Mouse (Mus musculus) gastrocnemius, postnatal 10 days (tissue): ENCODE measurements around the gene Arid2. TPM values are rescaled to one million over a fixed set of nuclear protein-coding genes. Genes with fewer than 3 reads are reported as not detected.
"Not testable (repeated sequence)": the region's sequence is repeated elsewhere in the genome, so short reads cannot be mapped to it uniquely, and the experiment has no call there.

Source experiments
- DNase-seq: peaks from one replicate; pipeline ENCODE4 v3.0.0; 2021; ENCODE audit warnings: mixed read lengths
- total RNA-seq, 2 experiments: library from RNA; stranded (reverse); gene quantifications; 2 replicates each; pipeline ENCODE4 v1.2.3; 2021

Gene Arid2
- total RNA-seq, 2 experiments from 2014 or later: 26.6 to 30.9 TPM

DNA sequence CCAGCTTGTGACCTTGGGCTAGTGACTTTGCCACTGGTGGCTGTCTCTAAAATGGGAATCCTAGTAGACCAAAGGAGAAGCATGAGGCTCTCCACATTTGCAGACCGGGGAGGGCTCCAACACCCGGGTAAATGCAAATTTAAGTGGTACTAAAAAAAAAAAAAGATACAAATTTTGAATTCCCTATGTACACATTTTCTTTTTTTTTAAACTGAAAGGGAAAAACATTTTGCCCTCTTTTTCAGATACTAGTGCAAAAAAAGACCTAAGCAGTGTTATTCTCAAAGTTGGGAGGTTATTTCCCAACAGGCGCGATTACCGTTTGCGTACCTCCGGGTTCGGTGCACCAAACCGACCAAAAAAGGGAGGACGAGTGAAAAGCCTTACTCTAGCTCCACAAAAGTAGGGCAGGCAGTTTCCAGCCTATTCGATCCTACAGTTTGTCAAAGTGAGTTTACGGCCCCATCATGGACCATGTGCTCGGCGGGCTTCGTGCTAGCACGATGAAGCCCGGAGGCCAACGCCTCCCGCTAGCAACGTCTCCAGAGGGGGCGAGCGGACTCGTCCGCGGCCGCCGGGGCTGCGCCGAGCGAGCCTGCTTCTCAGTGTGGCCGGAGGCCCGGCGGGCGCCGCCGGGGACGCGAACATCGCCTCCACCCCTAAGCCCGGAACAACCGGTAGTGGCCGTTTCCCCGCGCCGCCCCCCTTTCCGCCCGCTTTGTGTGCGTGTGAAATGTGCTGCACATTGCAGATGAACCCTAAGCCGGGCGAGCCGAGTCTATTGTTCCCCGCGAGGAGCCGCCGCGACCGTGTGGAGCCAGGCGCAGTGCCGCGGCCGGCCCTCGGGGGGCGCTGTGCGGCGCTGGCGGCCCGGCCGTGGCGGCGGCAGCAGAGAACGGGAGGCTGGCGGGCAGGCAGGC lies 1.0 kb upstream of the Arid2 start:
- DNase-seq: peak; percentile 92

DNA sequence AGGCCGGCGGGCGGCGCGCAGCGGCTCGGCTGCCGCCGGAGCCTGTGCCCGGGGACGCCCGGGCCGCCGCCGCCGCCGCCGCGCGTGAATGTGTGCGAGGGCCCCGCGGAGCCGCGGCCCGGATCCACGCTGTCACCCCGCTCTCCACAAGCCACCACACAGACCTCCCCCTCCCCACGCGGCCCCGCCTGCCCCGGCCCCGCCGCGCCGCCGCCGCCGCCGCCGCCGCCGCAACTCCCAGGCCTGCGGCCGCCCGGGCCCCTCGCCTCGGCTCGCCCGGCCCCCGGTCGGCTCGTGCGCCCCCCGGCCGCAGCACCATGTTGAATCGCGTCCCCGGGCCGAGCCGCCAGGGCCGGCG lies 404 bp upstream of the Arid2 start:
- no peak for DNase-seq

DNA sequence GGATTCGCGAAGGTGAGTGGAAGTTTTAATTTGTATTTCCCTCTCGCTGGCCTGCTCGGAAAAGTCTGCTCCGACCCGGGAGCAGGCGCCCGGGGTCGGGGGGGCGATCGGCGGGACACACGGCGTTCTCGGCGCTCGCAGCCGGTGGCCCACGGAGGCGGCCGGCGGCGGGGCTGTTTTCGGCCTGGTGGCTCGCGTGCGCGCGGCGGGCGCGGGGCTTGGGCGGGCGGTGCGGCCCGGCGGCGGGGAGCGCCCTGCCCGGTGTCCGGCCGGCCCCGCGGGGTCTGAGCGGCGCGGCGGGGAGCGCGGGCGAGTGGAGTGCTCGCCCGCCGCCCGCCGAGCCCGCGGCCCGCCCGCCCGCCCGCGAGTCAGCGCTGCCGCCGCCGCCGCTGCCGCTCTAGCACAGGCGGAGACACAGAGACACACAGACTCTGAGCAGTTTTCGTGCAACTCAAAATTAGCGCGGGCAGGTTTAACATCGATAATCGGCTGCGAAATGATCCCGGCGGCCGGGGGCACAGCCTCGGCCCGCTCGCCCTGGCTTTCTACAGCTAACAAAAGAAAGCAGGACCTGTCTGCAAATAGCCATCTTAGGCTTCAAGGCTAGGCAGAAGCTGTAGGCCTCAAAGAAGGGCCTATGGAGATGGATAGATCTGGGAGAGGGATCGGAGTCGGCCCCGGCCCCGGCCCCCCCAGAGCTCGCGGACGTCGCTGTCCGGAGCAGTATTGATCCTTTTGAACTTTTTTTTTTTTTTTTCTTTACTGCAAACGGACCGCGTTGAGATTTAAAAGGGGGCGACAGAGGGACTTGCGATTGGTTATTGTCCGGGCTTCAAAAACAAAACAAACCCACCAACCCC lies 888 bp downstream of the Arid2 start:
- peak; percentile 64 for DNase-seq

DNA sequence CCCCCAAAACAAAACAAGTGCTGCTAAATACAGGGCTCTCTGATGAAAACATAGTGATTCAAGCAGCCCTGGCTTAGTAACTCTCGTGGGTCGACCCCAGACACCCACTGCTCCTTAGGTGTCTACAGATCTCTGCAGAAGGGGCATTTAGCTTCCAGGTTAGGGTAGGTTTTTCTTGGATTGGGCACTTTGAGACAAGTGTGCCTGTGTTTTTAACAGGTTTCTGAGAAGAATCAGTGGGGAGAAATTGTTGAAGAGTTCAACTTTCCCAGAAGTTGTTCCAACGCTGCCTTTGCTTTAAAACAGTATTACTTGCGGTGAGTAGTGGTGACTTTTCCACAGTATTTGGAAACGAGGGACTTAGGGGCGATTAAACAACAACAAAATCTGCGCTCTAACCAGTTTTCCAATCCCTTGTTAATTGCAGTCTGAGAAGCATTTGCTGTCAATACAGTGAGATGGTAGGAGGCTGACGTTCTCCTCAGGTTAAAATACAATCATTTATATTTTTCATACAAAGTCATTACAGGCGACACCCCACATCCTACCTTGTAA lies 1.6 kb downstream of the Arid2 start:
- no peak for DNase-seq

DNA sequence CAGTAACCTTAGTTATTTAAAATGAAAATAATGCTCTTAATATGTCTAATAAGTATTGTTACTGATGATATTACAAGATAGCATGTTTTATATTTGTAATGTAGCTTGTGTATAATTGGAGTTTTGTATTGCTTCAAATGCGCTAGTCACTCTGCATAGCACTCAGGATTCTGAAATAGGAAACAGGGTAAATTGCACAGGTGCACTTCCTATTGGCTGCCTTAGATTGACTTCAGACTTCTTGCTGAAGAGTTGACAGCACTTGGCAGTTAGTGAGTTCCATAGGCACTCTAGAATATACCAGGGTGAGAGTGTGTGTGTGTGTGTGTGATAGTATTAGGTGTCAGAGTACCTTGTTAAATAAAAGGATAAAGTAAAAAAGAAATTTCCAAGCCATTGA lies 2.7 kb downstream of the Arid2 start:
- DNase-seq: no peak

DNA sequence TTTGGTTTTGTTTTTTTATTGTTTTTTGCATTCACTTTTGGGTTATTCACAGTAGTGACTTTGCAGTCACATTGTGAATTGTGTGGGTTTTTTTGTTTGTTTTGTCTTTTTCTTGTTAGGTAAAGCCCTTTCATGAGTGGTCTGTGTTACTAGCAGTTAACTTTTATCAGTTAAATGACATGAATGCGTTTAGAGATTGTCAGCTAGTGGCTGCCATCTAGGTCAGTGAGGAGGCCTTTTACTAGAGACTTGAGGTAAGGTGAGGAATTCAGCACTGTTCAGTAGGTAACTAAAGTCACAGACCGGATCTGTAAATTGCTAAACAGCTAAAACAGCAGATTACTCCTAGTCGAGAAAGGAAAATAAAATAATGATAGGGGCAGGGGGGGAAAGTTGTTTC lies 6.1 kb downstream of the Arid2 start:
- DNase-seq: no peak

DNA sequence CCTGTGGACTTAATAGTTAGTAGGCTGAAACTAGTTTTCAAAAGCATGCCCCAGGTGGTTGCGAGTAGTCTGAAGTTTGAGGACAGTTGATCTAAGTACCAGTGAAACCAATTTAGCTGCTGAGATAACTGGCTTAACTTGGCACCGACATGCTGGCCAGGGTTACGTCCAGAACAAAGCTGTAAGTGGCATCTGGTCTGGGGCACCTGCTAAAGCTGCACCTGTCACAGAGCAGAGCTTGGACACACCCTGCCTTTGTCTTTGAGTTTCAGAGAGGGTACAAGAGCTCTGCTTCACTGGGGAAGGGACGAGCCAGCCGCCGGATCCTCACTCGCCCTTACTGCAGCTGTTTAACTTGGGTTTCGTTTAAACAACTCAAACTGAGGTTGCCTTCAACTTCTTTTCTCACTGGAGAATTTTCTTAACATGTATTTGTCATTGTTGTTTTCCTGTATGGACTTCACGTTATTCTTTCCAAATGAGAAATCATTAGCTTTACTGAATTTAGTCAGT lies 9.8 kb downstream of the Arid2 start:
- no peak for DNase-seq

DNA sequence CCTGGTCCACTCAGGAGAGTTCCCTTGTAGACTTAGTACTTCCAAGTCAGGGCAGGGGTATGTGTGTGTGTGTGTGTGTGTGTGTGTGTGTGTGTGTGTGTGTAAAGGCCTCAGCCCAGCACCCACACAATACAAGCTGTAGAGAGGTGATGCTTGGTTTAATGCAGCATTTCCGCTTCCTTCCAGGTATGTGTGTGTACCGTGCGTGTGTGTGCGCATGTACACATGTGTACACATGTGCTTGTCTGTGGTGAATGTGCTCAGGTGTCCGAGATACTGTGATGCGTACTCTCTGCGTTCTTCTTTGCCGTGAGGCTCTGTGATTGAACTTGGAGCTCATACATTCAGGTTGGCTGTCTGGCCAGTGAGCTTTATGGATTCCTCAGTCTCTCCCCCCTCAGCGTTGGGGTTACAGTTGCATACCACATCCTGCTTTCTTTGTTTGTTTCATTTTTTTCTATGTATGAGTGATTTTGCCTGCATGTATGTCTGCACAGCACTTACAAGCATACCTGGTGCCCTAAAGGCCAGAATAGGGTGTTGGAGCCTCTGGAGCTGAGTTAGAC lies 10.4 kb downstream of the Arid2 start:
- DNase-seq: no peak

DNA sequence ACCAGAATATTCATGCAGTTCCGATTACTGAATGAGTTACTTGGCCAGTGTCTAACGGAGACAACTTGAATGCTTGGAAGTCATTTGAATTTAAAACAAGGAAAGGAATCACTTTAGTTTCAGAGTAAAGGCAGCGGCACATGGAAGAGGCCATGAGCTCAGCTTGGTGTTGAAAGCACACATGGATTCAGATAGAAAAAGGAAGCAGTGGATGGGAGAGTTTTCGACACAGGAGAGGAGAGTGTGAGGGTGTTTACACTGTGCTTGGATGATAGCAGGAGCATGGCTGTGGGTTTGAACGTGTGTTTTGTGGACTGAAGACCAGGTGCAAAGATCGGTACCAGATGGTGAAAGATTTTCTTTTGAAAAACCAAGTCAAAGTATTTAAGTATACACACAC lies 22.0 kb downstream of the Arid2 start:
- no peak for DNase-seq

DNA sequence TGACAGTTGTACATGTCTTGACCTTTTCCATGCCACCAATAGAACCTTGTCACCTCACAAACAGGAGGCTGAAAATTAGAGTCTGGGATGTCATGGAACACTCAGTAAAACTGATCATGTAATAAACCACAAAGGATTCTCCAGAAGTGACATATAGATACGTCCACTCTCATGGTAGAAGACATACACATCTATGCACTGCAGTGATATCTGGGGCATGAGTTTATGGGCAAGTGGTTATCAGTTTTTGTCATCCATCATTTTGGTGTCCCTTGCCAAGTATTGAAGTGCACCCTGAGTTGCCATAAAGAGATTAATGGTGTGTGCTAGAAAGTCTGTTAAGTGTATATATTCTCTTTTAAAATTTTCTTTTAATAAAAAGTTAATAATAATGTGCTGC lies 25.6 kb downstream of the Arid2 start:
- DNase-seq: no peak

DNA sequence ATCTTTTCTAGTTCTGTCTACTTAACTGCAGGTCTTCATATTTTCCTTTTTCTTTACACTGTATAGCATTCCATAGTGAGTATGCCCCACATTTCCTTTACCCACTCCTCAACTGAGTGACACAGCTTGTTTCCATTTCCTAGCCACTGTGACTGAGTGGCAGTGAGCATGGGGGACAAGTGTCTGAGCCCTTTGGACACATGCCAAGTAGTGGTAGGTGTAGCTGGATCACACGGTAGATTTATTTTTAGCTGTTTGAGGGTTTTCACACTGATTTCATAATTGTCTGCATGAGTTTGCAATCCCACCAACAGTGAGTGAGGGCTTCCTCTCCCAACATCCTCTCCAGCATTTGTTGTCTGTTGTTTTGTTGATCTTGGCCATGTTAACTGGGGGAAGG lies 28.3 kb downstream of the Arid2 start:
- no peak for DNase-seq

DNA sequence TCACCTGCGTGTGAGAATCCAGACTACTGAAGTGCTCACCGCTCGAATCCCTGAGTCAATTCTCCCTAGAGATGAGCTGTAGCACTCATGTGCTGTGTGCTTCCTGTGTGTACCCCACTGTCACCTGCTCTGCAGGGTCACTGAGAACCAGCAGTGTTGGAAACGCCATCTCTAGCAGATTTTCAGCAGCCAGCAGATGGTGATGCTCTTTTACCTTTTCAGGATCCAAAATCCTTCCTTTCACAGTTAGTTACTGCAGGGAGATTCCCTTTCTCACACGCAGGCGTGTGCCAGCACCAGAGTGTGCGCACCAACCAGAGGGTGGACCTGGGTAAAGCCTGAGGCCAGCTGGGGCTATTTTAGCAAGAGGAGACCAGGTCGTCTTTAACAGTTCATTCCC lies 32.0 kb downstream of the Arid2 start:
- no peak for DNase-seq

DNA sequence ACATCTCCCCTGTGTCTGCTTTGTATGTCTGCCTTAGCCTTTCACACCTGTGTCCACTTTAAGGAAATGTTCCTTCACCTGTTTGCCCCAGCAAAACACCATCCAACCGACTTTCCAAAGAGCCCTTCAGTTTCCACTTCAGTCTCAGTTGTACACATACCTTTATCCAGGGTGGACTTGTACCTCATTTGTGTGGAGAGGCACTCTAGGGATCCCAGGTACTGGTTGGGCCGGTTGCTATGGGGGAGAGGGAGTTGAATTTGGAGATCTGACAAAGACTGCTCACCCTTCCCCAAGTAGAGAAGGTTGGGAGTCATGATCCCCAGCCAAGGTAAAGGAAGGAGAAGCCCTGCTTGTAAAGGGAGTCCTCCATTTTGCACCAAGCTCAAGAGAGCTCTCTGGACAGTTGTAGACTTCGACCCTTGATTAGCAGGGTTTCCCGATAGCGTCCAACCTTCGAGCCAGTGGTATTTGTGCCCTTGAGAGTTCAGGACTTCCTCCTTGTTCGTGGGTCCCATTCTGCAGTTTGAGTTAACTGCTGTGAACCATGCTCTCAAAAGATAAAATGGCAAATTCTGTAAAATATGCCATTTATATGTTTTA lies 38.5 kb downstream of the Arid2 start:
- DNase-seq: no peak

DNA sequence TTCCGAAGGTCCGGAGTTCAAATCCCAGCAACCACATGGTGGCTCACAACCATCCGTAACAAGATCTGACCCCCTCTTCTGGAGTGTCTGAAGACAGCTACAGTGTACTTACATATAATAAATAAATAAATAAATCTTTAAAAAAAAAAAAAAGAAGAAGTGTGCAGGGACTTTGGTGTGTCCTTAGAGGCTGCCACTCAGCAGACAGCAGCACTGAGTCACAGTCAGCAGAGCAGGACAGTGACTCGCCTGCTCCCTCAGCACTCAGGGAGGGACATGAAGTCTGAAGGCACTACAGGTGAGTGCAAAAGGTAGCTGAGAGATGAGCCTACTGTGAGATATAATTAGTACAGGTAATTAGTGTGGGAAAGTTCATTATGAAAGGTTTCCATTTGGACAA lies 41.4 kb downstream of the Arid2 start:
- not testable (repeated sequence) for DNase-seq

DNA sequence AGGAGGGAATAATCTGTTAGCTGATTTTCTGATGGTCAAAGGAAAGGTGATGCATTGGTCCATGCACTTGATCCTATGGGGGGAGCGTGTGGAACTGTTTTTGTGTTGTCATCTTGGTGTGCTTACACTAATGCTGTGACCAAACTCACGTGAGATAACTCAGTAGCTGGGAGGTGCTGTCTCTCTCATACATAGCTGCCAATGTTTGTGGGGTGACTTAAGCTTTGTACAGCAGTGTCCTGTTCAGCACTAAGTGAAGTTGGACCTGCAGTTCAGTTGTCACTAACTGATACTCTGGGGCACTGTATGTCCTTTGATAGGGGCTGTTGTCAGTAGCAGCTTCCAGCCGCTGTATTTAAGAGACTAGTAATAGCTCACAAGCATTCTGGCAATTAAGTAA lies 43.2 kb downstream of the Arid2 start:
- no peak for DNase-seq

DNA sequence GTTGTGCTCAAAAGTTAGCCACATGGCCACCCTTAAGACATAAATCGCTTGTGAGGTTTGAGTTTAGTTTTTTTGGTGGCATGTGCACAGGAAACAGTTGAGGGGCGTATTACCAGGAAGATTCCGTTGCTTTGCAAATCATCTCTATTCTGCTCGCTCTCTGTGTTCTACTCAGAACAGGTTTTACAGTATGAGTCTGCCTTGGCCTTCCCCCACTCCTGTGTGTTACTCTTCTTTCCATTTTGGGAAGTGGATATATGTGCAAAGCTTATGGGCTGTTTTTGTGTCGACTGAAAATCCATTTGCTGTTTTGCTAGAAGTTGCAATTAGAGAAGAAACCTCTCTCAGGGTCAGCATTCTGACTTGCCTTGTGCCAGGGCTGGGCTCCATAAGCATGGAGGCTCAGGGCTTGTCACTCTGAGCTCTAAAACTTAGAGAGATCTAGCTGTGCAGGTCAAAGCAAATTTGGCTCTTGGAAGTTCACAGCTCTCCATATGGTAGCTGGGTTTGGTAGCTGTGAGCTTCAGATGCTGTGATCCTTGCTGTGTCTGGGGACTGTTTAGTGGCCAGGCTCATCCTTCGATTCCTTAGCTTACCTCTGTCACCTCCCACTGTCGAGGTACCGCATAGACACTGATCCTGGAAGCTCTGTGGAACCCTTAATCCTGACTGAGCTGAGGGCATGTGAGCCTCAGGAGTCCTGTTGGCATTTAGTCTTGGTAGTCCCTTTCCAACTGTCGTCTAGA lies 45.3 kb downstream of the Arid2 start:
- no peak for DNase-seq

DNA sequence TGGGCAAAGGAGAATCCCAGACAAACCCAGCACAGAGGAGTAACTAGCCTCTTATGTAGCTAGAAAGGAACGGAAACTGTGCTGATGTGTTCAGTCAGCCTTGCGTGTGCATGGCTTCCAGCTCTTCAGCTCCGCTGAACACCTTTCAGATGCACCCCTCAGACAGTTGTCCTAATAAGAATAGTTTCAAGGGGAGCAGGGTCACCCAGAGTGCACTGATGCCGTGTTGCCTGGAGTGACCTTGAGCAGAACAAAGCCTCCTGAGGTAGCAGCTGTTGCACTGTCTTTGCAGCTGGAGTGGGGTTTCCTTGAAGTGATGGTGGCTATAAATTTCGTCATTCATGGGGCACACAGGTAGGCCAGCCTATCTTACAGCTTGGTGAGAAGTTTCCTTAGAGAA lies 46.0 kb downstream of the Arid2 start:
- DNase-seq: no peak

DNA sequence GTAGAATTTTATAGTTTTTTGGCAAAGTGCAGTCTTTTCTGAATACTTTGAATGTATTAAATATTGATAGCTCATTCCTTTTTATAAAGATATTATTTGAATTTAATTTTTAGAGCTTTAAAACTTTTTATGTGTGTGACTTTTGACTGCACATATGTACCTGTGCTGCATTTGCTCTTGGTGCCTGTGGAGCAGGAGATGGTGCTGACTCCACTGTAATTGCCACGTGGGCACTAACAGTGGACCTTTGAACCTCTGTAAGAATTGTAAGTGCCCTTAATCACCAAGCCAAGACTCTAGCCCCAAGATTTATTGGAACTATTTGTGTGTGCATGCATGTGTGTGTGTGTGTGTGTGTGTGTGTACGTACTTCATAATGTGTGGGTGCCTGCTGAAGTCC lies 53.6 kb downstream of the Arid2 start:
- DNase-seq: no peak

DNA sequence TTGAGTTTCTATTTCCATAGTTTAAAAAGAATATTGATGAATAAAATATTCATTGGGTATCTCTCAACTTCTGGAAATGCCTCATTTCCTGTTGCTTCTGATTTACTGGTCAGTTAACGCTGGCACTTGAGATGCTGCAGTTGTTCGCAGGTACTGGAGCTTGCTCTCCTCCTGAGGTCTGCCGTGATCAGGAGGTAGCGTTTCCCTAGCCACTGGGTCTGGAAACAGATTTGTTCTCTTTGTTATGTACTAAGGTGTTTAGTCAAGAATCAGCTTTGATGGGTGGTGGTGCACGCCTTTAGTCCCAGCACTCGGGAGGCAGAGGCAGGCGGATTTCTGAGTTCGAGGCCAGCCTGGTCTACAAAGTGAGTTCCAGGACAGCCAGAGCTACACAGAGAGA lies 54.8 kb downstream of the Arid2 start:
- DNase-seq: no peak

DNA sequence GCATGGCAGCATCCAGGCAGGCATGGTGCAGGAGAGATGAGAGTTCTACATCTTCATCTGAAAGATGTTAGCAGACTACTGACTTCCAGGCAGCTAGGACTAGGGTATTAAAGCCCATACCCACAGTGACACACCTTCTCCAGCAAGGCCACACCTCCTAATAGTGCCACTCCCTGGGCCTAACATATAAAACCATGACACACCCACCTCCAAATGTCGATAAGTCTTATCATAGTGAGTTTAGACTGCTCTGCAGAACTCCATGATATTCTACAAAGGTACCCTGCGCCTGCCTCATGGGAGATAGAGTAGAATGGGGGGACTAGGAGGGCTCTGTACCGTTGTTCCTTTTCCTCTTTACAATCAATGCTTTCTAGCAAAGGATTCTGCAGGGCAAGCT lies 55.6 kb downstream of the Arid2 start:
- DNase-seq: no peak

DNA sequence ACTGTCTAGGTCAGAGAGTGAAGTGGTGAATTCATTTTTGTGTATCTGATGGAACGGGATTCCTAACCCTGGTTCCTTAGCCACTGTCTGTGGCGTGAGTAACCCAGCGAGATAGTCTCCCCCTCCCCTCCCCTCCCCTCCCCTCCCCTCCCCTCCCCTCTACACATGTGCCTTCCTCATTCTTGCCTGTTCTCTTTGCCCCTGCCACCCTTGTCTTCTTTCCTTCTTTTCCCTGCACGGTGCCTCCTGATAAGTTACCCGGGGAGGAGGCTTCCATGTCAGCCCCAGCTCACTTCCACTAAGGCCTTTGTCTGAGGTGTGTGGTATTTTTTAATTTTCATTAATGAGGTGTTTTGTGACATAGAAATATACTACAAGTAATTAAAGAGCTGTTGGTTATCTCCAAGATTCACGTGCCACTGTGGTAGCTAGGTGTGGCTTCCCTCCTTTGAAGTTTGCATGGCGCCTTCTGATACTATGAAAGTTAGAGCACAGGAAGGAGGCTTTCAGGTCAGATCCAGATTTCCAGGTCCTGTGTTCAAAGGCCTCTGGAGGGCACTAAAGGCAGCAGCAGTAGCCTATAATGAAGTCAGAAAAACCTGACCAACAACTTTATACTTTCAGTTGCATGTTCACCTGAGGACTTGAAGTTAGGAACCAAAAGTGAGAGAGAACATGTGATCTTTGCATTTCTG lies 57.4 kb downstream of the Arid2 start:
- DNase-seq: no peak
